Mouse (Mus musculus): ENCODE measurements around the gene Hcrt. TPM values are rescaled to one million over a fixed set of nuclear protein-coding genes. Genes with fewer than 3 reads are reported as not detected.

Hcrt gene
- polyA plus RNA-seq, 3 experiments from 2014 or later = not detected

Other genes with a start within 250 kb of the Hcrt start
- gene Acly, start 234.9 kb downstream of the Hcrt start, polyA plus RNA-seq (2017; shearing (Covaris generic)) = 10 to 100 TPM; 72.3 to 78.0 (median 76.2) TPM
- gene Ttc25, start 217.3 kb downstream of the Hcrt start, polyA plus RNA-seq (2017; shearing (Covaris generic)) = under 1 TPM in 2 of 3 experiments, not detected in 1; 0.15 to 0.21 TPM
- gene Cnp, start 188.0 kb downstream of the Hcrt start, polyA plus RNA-seq (2017; shearing (Covaris generic)) = 100 to 1,000 TPM; 159 to 192 (median 165) TPM
- 10 to 100 TPM; 24.1 to 32.6 (median 27.2) TPM for gene Nkiras2, start 143.7 kb downstream of the Hcrt start, polyA plus RNA-seq (2017; shearing (Covaris generic))
- 100 to 1,000 TPM; 283 to 389 (median 360) TPM for gene Dnajc7, start 142.8 kb downstream of the Hcrt start, polyA plus RNA-seq (2017; shearing (Covaris generic))
- not detected for gene Zfp385c, start 70.5 kb downstream of the Hcrt start, polyA plus RNA-seq (2017; shearing (Covaris generic))
- gene Dhx58, start 58.7 kb downstream of the Hcrt start, polyA plus RNA-seq (2017; shearing (Covaris generic)) = 10 to 100 TPM; 27.4 to 48.6 (median 29.4) TPM
- gene Kat2a, start 50.5 kb downstream of the Hcrt start, polyA plus RNA-seq (2017; shearing (Covaris generic)) = 10 to 100 TPM in 2 of 3 experiments, 1 to 10 TPM in 1; 7.0 to 12.4 (median 12.4) TPM
- 1 to 10 TPM in 1 of 3 experiments, not detected in 2; 1.1 TPM for gene Hspb9, start 49.1 kb downstream of the Hcrt start, polyA plus RNA-seq (2017; shearing (Covaris generic))
- 10 to 100 TPM; 24.7 to 54.7 (median 48.7) TPM for gene Rab5c, start 24.7 kb downstream of the Hcrt start, polyA plus RNA-seq (2017; shearing (Covaris generic))
- under 1 TPM in 1 of 3 experiments, not detected in 2; 0.47 TPM for gene Kcnh4, start 3.0 kb downstream of the Hcrt start, polyA plus RNA-seq (2017; shearing (Covaris generic))
- gene Ghdc, start 8.0 kb upstream of the Hcrt start, polyA plus RNA-seq (2017; shearing (Covaris generic)) = 1 to 10 TPM; 1.7 to 2.6 (median 2.1) TPM
- gene Stat5b, start 87.8 kb upstream of the Hcrt start, polyA plus RNA-seq (2017; shearing (Covaris generic)) = 10 to 100 TPM; 25.2 to 40.4 (median 33.7) TPM
- gene Stat5a, start 96.4 kb upstream of the Hcrt start, polyA plus RNA-seq (2017; shearing (Covaris generic)) = 10 to 100 TPM; 31.2 to 34.1 (median 31.3) TPM
- gene Stat3, start 176.6 kb upstream of the Hcrt start, polyA plus RNA-seq (2017; shearing (Covaris generic)) = 100 to 1,000 TPM in 1 of 3 experiments, 10 to 100 TPM in 2; 79.3 to 111 (median 99.2) TPM
- gene Cavin1, start 208.0 kb upstream of the Hcrt start, polyA plus RNA-seq (2017; shearing (Covaris generic)) = under 1 TPM in 2 of 3 experiments, not detected in 1; 0.09 to 0.26 TPM
- 1 to 10 TPM; 1.3 to 7.7 (median 6.8) TPM for gene Atp6v0a1, start 246.5 kb upstream of the Hcrt start, polyA plus RNA-seq (2017; shearing (Covaris generic))